ENCODE assay signal across 1 mouse cellular context in the genomic region with DNA sequence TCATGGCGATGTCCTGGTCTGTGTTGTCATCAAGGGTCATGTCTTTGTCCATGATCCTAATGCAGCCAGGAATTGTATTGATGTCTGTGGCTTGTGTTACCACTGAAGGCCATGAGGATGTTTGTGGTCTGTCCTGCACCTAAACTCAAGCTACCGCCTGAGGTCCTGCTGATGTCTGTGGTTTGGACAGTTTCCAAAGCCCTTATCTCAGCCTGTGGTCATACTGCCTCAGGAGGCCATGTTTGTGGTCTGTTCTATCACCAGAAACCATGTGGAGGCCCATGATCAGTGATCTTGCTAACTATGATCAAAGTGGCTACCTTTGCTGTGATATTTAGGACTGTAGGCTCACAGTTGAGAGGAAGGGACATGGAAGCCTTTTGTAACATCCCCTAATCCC.
TF ChIP-seq lines count a peak whose summit lies in the region.

No protein-coding gene starts in this region.

TF ChIP-seq in MEL, 35 proteins besides CTCF, POLR2A, EP300 and RAD21 (continued from another document):
- TF ChIP-seq GABPA (IDR thresholded peaks at IDR 0.05; ENCODE audit: low read depth, low read length) (no peak), TBP (IDR thresholded peaks at IDR 0.05; ENCODE audit: low read depth, low read length) (no peak), MXI1 (IDR thresholded peaks at IDR 0.05; ENCODE audit: low read depth, low read length) (peak; percentile 53; the same call in 1 of the 2 replicates), TAL1 (IDR thresholded peaks at IDR 0.05; ENCODE audit: low read length) (peak; percentile 93), BHLHE40 (IDR thresholded peaks at IDR 0.05; ENCODE audit: borderline replicate concordance, low read depth, low read length) (peak; percentile 59; the same call in 1 of the 2 replicates), ZMIZ1 (IDR thresholded peaks at IDR 0.05; ENCODE audit: low read depth, low read length) (no peak), ZKSCAN1 (IDR thresholded peaks at IDR 0.05; ENCODE audit: low read depth, low read length) (no peak), MYC (IDR thresholded peaks at IDR 0.05; ENCODE audit: low read depth, low read length) (peak; percentile 43; the same call in 1 of the 2 replicates), ZC3H11A (IDR thresholded peaks at IDR 0.05; ENCODE audit: low read depth, low read length) (no peak), TCF12 (IDR thresholded peaks at IDR 0.05; ENCODE audit: low read depth, low read length) (peak; percentile 94), ETS1 (IDR thresholded peaks at IDR 0.05; ENCODE audit: low read depth, low read length) (peak; percentile 86), CHD2 (IDR thresholded peaks at IDR 0.05; ENCODE audit: low read length) (no peak)
TF ChIP-seq in MEL: peak in this region for 16.
